Mouse (Mus musculus) hindbrain, embryonic 13.5 days (tissue): ENCODE measurements around the gene Tradd. TPM values are rescaled to one million over a fixed set of nuclear protein-coding genes. Genes with fewer than 3 reads are reported as not detected.

Source experiments
- ATAC-seq: fragments of 200-750 bp; cut with Nextera tagmentation; 2 replicates; pipeline ENCODE4 v1.8.0; 2017; ENCODE audit warnings: moderate TSS enrichment; ENCODE audit not compliant: low FRiP score
- H3K27ac ChIP-seq: fragments of 300-500 bp; sonication (generic); 2 replicates; pipeline ENCODE4 v1.5.1; 2015; ENCODE audit warnings: inconsistent platforms, mild to moderate bottlenecking, moderate library complexity
- H3K27me3 ChIP-seq: fragments of 300-500 bp; sonication (generic); 2 replicates; pipeline ENCODE4 v1.6.1; 2015; ENCODE audit warnings: mild to moderate bottlenecking, inconsistent platforms
- H3K36me3 ChIP-seq: fragments of 300-500 bp; sonication (generic); 2 replicates; pipeline ENCODE4 v1.6.1; 2015; ENCODE audit warnings: mild to moderate bottlenecking, inconsistent platforms
- H3K4me1 ChIP-seq: fragments of 300-500 bp; sonication (generic); replicated peaks from 2 replicates; pipeline ENCODE4 v1.6.1; 2015; ENCODE audit warnings: inconsistent platforms
- H3K4me2 ChIP-seq: fragments of 300-500 bp; sonication (generic); 2 replicates; pipeline ENCODE4 v1.6.1; 2015; ENCODE audit warnings: inconsistent platforms, mild to moderate bottlenecking, moderate library complexity
- H3K4me3 ChIP-seq: fragments of 300-500 bp; sonication (generic); 2 replicates; pipeline ENCODE4 v1.5.1; 2015; ENCODE audit warnings: mild to moderate bottlenecking, inconsistent platforms
- H3K9ac ChIP-seq: fragments of 300-500 bp; sonication (generic); 2 replicates; pipeline ENCODE4 v1.6.1; 2015; ENCODE audit warnings: mild to moderate bottlenecking, inconsistent platforms
- H3K9me3 ChIP-seq: fragments of 300-500 bp; sonication (generic); 2 replicates; pipeline ENCODE4 v1.6.1; 2016; ENCODE audit warnings: inconsistent platforms
- WGBS: fragments of 180-500 bp; shearing (Covaris S2); methylation state at CpG from one replicate; pipeline ENCODE4 v1.1.7; 2015; 5-methylcytosine and 5-hydroxymethylcytosine counted together
- polyA plus RNA-seq: library from polyadenylated mRNA; unstranded; fragments of >200 nt; fragmentation: Nextera tagmentation; extraction: Ambion mirVana; gene quantifications from 2 replicates; pipeline ENCODE4 v1.2.1, GENCODE M21; 2015

The Tradd gene
- 19.9 and 21.1 TPM in 2 replicates for polyA plus RNA-seq

- Histone ChIP-seq H3K27me3 (peaks cover 96% of the 10 kb centered on the region), H3K36me3 (no peaks in the 10 kb centered on the region), H3K9ac (peak within 1 kb of the TSS; percentile 76), H3K4me2 (peak within 1 kb of the TSS; percentile 76), H3K27ac (no peak within 1 kb of the TSS), H3K4me3 (peak within 1 kb of the TSS; percentile 55), H3K4me1 (peaks cover 37% of the 10 kb centered on the region), H3K9me3 (peaks cover 5% of the 10 kb centered on the region; the same call in 1 of the 2 replicates)
- 2% methylated on average over 54 of the region's 54 CpGs for WGBS
- no peak for ATAC-seq
Observed at GRCm38 (mm10) chr8:105264024-105264982, at the start of gene Tradd, which contains the start of gene Fbxl8. TSS of gene Tradd (minus strand) at chr8:105264609. TSS of gene Fbxl8 (plus strand) at chr8:105264648.

- Histone ChIP-seq H3K4me1 (no peaks in the 10 kb centered on the region), H3K4me3 (no peak overlapping the region), H3K9me3 (no peaks in the 10 kb centered on the region), H3K4me2 (no peak overlapping the region), H3K27ac (no peak overlapping the region), H3K27me3 (no peaks in the 10 kb centered on the region), H3K9ac (no peak overlapping the region), H3K36me3 (peaks cover 97% of the 10 kb centered on the region)
- 83% methylated on average over 9 of the region's 9 CpGs for WGBS
- ATAC-seq, result no peak
Observed at GRCm38 (mm10) chr8:105313622-105314402, 49.4 kb upstream of the Tradd start.

DNA sequence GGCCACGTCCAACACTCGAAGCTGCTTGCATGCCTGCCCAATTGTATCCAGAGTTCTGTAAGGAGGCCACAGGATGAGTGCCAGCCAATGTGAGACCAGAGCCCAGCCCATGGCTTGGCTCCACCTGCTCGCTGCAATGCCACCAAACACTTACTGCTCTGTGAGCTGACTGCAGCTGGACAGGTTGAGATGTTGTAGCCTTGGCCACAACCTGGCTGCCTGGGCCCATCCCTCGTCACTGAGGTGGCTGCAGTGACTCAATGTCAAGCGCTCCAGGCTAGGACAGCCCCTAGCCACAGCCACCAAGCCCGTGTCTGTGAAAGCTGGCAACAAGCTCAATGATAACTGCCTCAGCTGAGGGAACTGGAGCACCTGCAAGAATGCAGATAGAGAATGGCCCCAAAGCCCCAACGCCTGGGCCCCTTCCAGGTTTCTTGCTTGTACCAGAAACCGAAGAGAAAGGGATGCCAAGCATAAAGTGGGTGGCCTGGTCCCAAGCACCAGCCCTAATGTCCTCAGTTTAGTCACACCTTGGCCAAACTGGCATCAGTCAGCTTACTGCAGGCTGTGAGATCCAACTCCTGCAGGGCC is 48.6 kb upstream of the Tradd start:
- no peak overlapping the region for H3K9ac ChIP-seq
- no peaks in the 10 kb centered on the region for H3K27me3 ChIP-seq
- H3K9me3 ChIP-seq, result no peaks in the 10 kb centered on the region
- no peak overlapping the region for H3K27ac ChIP-seq
- ATAC-seq, result no peak
- no peak overlapping the region for H3K4me3 ChIP-seq
- no peaks in the 10 kb centered on the region for H3K4me1 ChIP-seq
- WGBS, result 95% methylated on average over 8 of the region's 8 CpGs
- peaks cover 97% of the 10 kb centered on the region for H3K36me3 ChIP-seq
- H3K4me2 ChIP-seq, result no peak overlapping the region

DNA sequence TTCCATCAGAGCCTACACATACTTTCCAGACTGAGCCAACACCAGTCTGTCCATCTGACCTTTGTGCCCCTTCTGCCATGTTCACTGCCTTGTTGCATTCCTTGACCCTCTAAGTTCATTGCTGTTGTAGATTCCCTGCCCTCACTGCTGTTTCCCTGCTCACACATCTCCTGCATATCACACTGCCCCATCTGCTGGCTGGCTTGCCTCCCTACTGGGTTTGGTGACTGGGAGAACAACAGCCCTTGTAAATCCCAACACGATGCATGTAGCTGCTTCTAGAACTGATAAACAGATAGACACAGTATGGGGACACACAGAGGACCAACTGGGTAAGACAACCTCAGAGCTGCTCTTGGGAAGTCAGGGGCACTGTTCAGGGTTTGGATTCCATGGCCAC is 47.3 kb upstream of the Tradd start:
- Histone ChIP-seq H3K9ac (no peak overlapping the region), H3K4me3 (no peak overlapping the region), H3K4me1 (no peaks in the 10 kb centered on the region), H3K4me2 (no peak overlapping the region), H3K36me3 (peaks cover 95% of the 10 kb centered on the region), H3K27ac (no peak overlapping the region), H3K9me3 (no peaks in the 10 kb centered on the region), H3K27me3 (no peaks in the 10 kb centered on the region)
- 90% methylated on average over 1 of the region's 1 CpGs for WGBS
- ATAC-seq, result no peak

GRCm38 (mm10) chr8:105310118-105310517 is 45.7 kb upstream of the Tradd start:
- Histone ChIP-seq H3K4me3 (no peak overlapping the region), H3K9ac (no peak overlapping the region), H3K4me1 (peaks cover 14% of the 10 kb centered on the region), H3K27ac (no peak overlapping the region), H3K9me3 (no peaks in the 10 kb centered on the region), H3K36me3 (peaks cover 82% of the 10 kb centered on the region), H3K27me3 (no peaks in the 10 kb centered on the region), H3K4me2 (no peak overlapping the region)
- no peak for ATAC-seq
- 85% methylated on average over 8 of the region's 8 CpGs for WGBS

- no peaks in the 10 kb centered on the region for H3K9me3 ChIP-seq
- H3K27me3 ChIP-seq, result no peaks in the 10 kb centered on the region
- peaks cover 80% of the 10 kb centered on the region for H3K36me3 ChIP-seq
- no peak overlapping the region for H3K9ac ChIP-seq
- 82% methylated on average over 15 of the region's 15 CpGs for WGBS
- ATAC-seq, result no peak
- H3K4me2 ChIP-seq, result no peak overlapping the region
- no peak overlapping the region for H3K27ac ChIP-seq
- peaks cover 22% of the 10 kb centered on the region for H3K4me1 ChIP-seq
- no peak overlapping the region for H3K4me3 ChIP-seq
Observed at GRCm38 (mm10) chr8:105309142-105309847, 44.9 kb upstream of the Tradd start.

GRCm38 (mm10) chr8:105308428-105308827 is 44.0 kb upstream of the Tradd start:
- peaks cover 80% of the 10 kb centered on the region for H3K36me3 ChIP-seq
- H3K9me3 ChIP-seq, result no peaks in the 10 kb centered on the region

DNA sequence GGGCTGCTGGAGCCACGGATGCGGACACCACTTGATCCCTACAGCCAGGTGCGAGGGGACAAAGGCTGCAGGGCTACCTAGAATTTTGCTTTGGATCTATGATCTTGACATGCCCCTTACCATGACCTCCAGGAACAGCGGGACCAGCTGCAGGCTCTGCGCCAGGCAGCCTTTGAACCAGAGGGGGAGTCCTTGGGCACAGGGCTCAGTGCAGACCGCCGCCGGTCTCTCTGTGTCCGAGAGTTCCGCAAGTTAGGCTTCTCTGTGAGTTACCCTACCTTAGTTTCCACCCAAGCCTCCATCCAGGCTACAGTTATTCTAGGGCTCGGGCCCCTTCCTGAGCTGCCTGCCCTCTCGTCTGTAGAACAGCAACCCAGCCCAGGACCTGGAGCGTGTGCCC is 43.3 kb upstream of the Tradd start:
- ATAC-seq, result no peak
- peaks cover 79% of the 10 kb centered on the region for H3K36me3 ChIP-seq
- H3K9me3 ChIP-seq, result no peaks in the 10 kb centered on the region
- no peak overlapping the region for H3K9ac ChIP-seq
- no peak overlapping the region for H3K4me3 ChIP-seq
- H3K4me1 ChIP-seq, result peaks cover 25% of the 10 kb centered on the region
- 95% methylated on average over 13 of the region's 13 CpGs for WGBS
- no peak overlapping the region for H3K27ac ChIP-seq
- no peaks in the 10 kb centered on the region for H3K27me3 ChIP-seq
- no peak overlapping the region for H3K4me2 ChIP-seq

More at GRCm38 (mm10) chr8:105308428-105308827, 44.0 kb upstream of the Tradd start:
- Histone ChIP-seq H3K4me2 (no peak overlapping the region), H3K4me1 (peaks cover 25% of the 10 kb centered on the region), H3K9ac (no peak overlapping the region), H3K4me3 (no peak overlapping the region), H3K27me3 (no peaks in the 10 kb centered on the region), H3K27ac (no peak overlapping the region)
- WGBS, result 96% methylated on average over 10 of the region's 10 CpGs
- ATAC-seq, result no peak

- Histone ChIP-seq H3K4me1 (peaks cover 25% of the 10 kb centered on the region), H3K4me2 (peak overlapping the region; percentile 48), H3K9ac (peak overlapping the region; percentile 66; the same call in 1 of the 2 replicates), H3K36me3 (peaks cover 79% of the 10 kb centered on the region), H3K27ac (peak overlapping the region; percentile 66), H3K27me3 (no peaks in the 10 kb centered on the region), H3K4me3 (peak overlapping the region; percentile 17; the same call in 1 of the 2 replicates), H3K9me3 (no peaks in the 10 kb centered on the region)
- ATAC-seq, result peak; percentile 33
- 60% methylated on average over 5 of the region's 5 CpGs for WGBS
Observed at GRCm38 (mm10) chr8:105306146-105306691, 41.8 kb upstream of the Tradd start.

GRCm38 (mm10) chr8:105305211-105306145 is 41.1 kb upstream of the Tradd start, which contains the start of gene Elmo3:
TSS of gene Elmo3 (plus strand) at chr8:105305601.
- 8% methylated on average over 30 of the region's 30 CpGs for WGBS
- peak within 1 kb of the TSS; percentile 66 for H3K27ac ChIP-seq
- peak within 1 kb of the TSS; percentile 48 for H3K4me2 ChIP-seq
- peaks cover 25% of the 10 kb centered on the region for H3K4me1 ChIP-seq
- H3K9me3 ChIP-seq, result no peaks in the 10 kb centered on the region
- ATAC-seq, result peak; percentile 55
- no peaks in the 10 kb centered on the region for H3K27me3 ChIP-seq
- peak within 1 kb of the TSS; percentile 66 for H3K9ac ChIP-seq
- peak within 1 kb of the TSS; percentile 17; the same call in 1 of the 2 replicates for H3K4me3 ChIP-seq
- H3K36me3 ChIP-seq, result peaks cover 82% of the 10 kb centered on the region
